Comparison of ENCODE assay signal across 14 mouse cellular contexts in genomic region chr2:169493609-169494275, GRCm38 (mm10).
DNase-seq lines count a peak whose midpoint lies in the region; ATAC-seq and TF ChIP-seq lines count a peak whose summit lies in the region.
"Had no signal": no experiment of that assay in that cellular context is flagged by ENCODE, and none has a peak within 500 bp of the region (broad histone marks: within the 10 kb centered on the region; RNA-seq: fewer than 3 reads in every experiment).

No protein-coding gene starts in this region.

- TF ChIP-seq CTCF in lung, embryonic 14.5 days (IDR thresholded peaks at IDR 0.05; ENCODE audit: low read depth) = no peak
- no peak for TF ChIP-seq CTCF in lung, adult 2 months (IDR thresholded peaks at IDR 0.05; ENCODE audit: insufficient read depth, low read length)
- TF ChIP-seq CTCF in embryonic fibroblast, embryonic 13.5 days (IDR thresholded peaks at IDR 0.05; ENCODE audit: borderline replicate concordance, insufficient read depth, low read length) = no peak

- WGBS in lung, embryonic 14.5 days = 18% methylated on average over 16 of the region's 16 CpGs
- 45% methylated on average over 16 of the region's 16 CpGs for WGBS in lung, adult 2 months
- WGBS in liver, embryonic 16.5 days (ENCODE audit: insufficient replicate concordance) = 62% methylated on average over 16 of the region's 16 CpGs
- 74% methylated on average over 16 of the region's 16 CpGs for WGBS in hindbrain, embryonic 13.5 days

- no peaks in the 10 kb centered on the region for H3K27me3 ChIP-seq in lung, embryonic 14.5 days (ENCODE audit: insufficient read depth, low read length)
- H3K27me3 ChIP-seq in liver, embryonic 16.5 days (ENCODE audit: control insufficient read depth, insufficient read depth, low read depth, low read length) = no peaks in the 10 kb centered on the region
- H3K27me3 ChIP-seq in hindbrain, embryonic 13.5 days = no peaks in the 10 kb centered on the region

- no peaks in the 10 kb centered on the region for H3K9me3 ChIP-seq in lung, embryonic 14.5 days (ENCODE audit: low read depth, low read length)
- no peaks in the 10 kb centered on the region for H3K9me3 ChIP-seq in liver, embryonic 16.5 days (replicated peaks; ENCODE audit: control insufficient read depth, low read length)
- H3K9me3 ChIP-seq in hindbrain, embryonic 13.5 days = no peaks in the 10 kb centered on the region

- no peaks in the 10 kb centered on the region for H3K36me3 ChIP-seq in lung, embryonic 14.5 days (ENCODE audit: insufficient read depth)
- H3K36me3 ChIP-seq in liver, embryonic 16.5 days (ENCODE audit: control insufficient read depth, insufficient read depth) = no peaks in the 10 kb centered on the region
- H3K36me3 ChIP-seq in hindbrain, embryonic 13.5 days = no peaks in the 10 kb centered on the region

- H3K27ac ChIP-seq in lung, embryonic 14.5 days (ENCODE audit: low read depth) = peak overlapping the region; percentile 70; the same call in 1 of the 2 replicates
- H3K27ac ChIP-seq in embryonic fibroblast, embryonic 13.5 days (ENCODE audit: insufficient read depth, low read length) = peak overlapping the region; percentile 2; the same call in 1 of the 2 replicates
- peak overlapping the region; percentile 55 for H3K27ac ChIP-seq in liver, embryonic 16.5 days (ENCODE audit: low read length)
- H3K27ac ChIP-seq in hindbrain, embryonic 13.5 days = no peak overlapping the region

- no peak overlapping the region for H3K4me3 ChIP-seq in lung, embryonic 14.5 days (ENCODE audit: low read depth, low read length)
- H3K4me3 ChIP-seq in lung, adult 2 months (replicated peaks; ENCODE audit: extremely low read depth, low read depth, low read length) = no peak overlapping the region
- H3K4me3 ChIP-seq in embryonic fibroblast, embryonic 13.5 days (ENCODE audit: insufficient read depth, low read length) = no peak overlapping the region
- no peak overlapping the region for H3K4me3 ChIP-seq in liver, embryonic 16.5 days (ENCODE audit: low read depth, low read length)
- H3K4me3 ChIP-seq in hindbrain, embryonic 13.5 days = no peak overlapping the region
- H3K4me3 ChIP-seq: erythroblast, embryonic 14.5 days; myocyte had no signal

- peak; percentile 54; the same call in 1 of the 2 replicates for ATAC-seq in lung, embryonic 14.5 days (ENCODE audit: insufficient read depth)
- ATAC-seq in liver, embryonic 16.5 days (ENCODE audit: low read depth) = peak; percentile 93
- no peak for ATAC-seq in hindbrain, embryonic 13.5 days (ENCODE audit: low FRiP score)

- peak overlapping the region; percentile 23 for H3K4me2 ChIP-seq in lung, embryonic 14.5 days
- peak overlapping the region; percentile 24 for H3K4me2 ChIP-seq in liver, embryonic 16.5 days (ENCODE audit: low read depth, low read length)
- no peak overlapping the region for H3K4me2 ChIP-seq in hindbrain, embryonic 13.5 days

- peaks cover 14% of the 10 kb centered on the region; the same call in 1 of the 2 replicates for H3K4me1 ChIP-seq in lung, embryonic 14.5 days (ENCODE audit: insufficient read depth)
- H3K4me1 ChIP-seq in lung, adult 2 months (ENCODE audit: control insufficient read depth, insufficient read depth, low read length) = no peaks in the 10 kb centered on the region
- peaks cover 12% of the 10 kb centered on the region for H3K4me1 ChIP-seq in embryonic fibroblast, embryonic 13.5 days (ENCODE audit: control insufficient read depth, insufficient read depth, low read length)
- no peaks in the 10 kb centered on the region; the same call in 1 of the 2 replicates for H3K4me1 ChIP-seq in liver, embryonic 16.5 days (ENCODE audit: control insufficient read depth, low read depth, low read length)
- H3K4me1 ChIP-seq in hindbrain, embryonic 13.5 days (replicated peaks) = peaks cover 8% of the 10 kb centered on the region

- DNase-seq in heart, adult 11 months = peak; percentile 83
- no peak for DNase-seq in heart, adult 8-10 months (ENCODE audit: low spot score)
- DNase-seq in lung, embryonic 14.5 days = peak; percentile 78
- no peak for DNase-seq in lung, adult 2 months
- DNase-seq in cerebellum, adult 18-20 months = no peak
- DNase-seq: adrenal gland, postnatal 10 days; cerebellum, adult 11-12 months; gastrocnemius, postnatal 10 days; layer of hippocampus, adult 9-11 months had no signal

- no peak overlapping the region for H3K9ac ChIP-seq in lung, embryonic 14.5 days
- no peak overlapping the region for H3K9ac ChIP-seq in liver, embryonic 16.5 days (ENCODE audit: low read depth, low read length)
- no peak overlapping the region for H3K9ac ChIP-seq in hindbrain, embryonic 13.5 days

- no peak for TF ChIP-seq POLR2A in lung, adult 2 months (IDR thresholded peaks at IDR 0.05; ENCODE audit: borderline replicate concordance, extremely low read depth, low read depth, low read length)
- no peak for TF ChIP-seq POLR2A in embryonic fibroblast, embryonic 13.5 days (IDR thresholded peaks at IDR 0.05; ENCODE audit: low read depth, low read length)

Comparison
In these comparisons a context has a peak if more than half of its experiments do, and no peak if none do; other contexts are left out.
1. DNase-seq: peak in heart, adult 11 months (single experiment) and lung, embryonic 14.5 days (single experiment); none in heart, adult 8-10 months (single experiment), lung, adult 2 months (single experiment) and cerebellum, adult 18-20 months (0 of 2).